Comparison of ENCODE assay signal across 23 mouse cellular contexts in genomic region chr9:122008876-122009275, GRCm38 (mm10). TPM values are rescaled to one million over a fixed set of nuclear protein-coding genes. Genes with fewer than 3 reads are reported as not detected.
A peak's percentile ranks its signal among the peaks of the same experiment; 100 is the strongest.
DNase-seq lines count a peak whose midpoint lies in the region; ATAC-seq lines count a peak whose summit lies in the region.
"Had no signal": no experiment of that assay in that cellular context is flagged by ENCODE, and none has a peak within 500 bp of the region (broad histone marks: within the 10 kb centered on the region; RNA-seq: fewer than 3 reads in every experiment).

No protein-coding gene starts in this region.

- DNase-seq in hindbrain, embryonic 14.5 days (ENCODE audit: low spot score) = peak; percentile 52
- DNase-seq in hindbrain, embryonic 11.5 days (ENCODE audit: low spot score) = no peak
- peak; percentile 65 for DNase-seq in brain, adult 2 months (ENCODE audit: low read depth, low spot score)
- no peak for DNase-seq in heart, postnatal 10 days
- DNase-seq in left cerebral cortex, adult 9 months (ENCODE audit: low spot score in 2 of 2) = no peak
- DNase-seq: adrenal gland, adult 2 months; cerebellum, adult 9-11 months; kidney, postnatal 36 days; right cerebral cortex, postnatal 14 days; spleen, adult 18-20 months; thymus, postnatal 36 days had no signal

- intact Hi-C loops in heart, postnatal 10 days (cut with DNase I) = no loop called here

- 13% methylated on average over 2 of the region's 2 CpGs for WGBS in hindbrain, embryonic 14.5 days
- 26% methylated on average over 2 of the region's 2 CpGs for WGBS in hindbrain, embryonic 11.5 days
- WGBS in forebrain, embryonic 16.5 days = 41% methylated on average over 2 of the region's 2 CpGs
- WGBS in midbrain, embryonic 15.5 days = 26% methylated on average over 2 of the region's 2 CpGs

- ATAC-seq in hindbrain, embryonic 14.5 days (ENCODE audit: low FRiP score) = peak; percentile 66; the same call in 1 of the 2 replicates
- no peak for ATAC-seq in hindbrain, embryonic 11.5 days (ENCODE audit: low FRiP score)
- peak; percentile 75 for ATAC-seq in forebrain, embryonic 16.5 days
- ATAC-seq in midbrain, embryonic 15.5 days (replicated peaks) = peak; percentile 79
- ATAC-seq: intestine, embryonic 15.5 days had no signal

- no peak overlapping the region for H3K9ac ChIP-seq in hindbrain, embryonic 14.5 days
- H3K9ac ChIP-seq in hindbrain, embryonic 11.5 days (ENCODE audit: low read depth, low read length) = no peak overlapping the region
- H3K9ac ChIP-seq in forebrain, embryonic 16.5 days (replicated peaks; ENCODE audit: low read depth, low read length) = no peak overlapping the region
- no peak overlapping the region for H3K9ac ChIP-seq in midbrain, embryonic 15.5 days
- H3K9ac ChIP-seq: embryonic facial prominence, embryonic 12.5 days; heart, embryonic 12.5 days; intestine, embryonic 15.5 days; limb, embryonic 13.5 days; liver, embryonic 14.5 days; lung, embryonic 15.5 days; neural tube, embryonic 12.5 days had no signal

- H3K9me3 ChIP-seq in hindbrain, embryonic 14.5 days (ENCODE audit: control insufficient read depth, low read length) = no peaks in the 10 kb centered on the region
- H3K9me3 ChIP-seq in hindbrain, embryonic 11.5 days (ENCODE audit: control insufficient read depth, low read length) = no peaks in the 10 kb centered on the region
- H3K9me3 ChIP-seq in forebrain, embryonic 16.5 days (ENCODE audit: control insufficient read depth, low read length) = no peaks in the 10 kb centered on the region
- no peaks in the 10 kb centered on the region for H3K9me3 ChIP-seq in midbrain, embryonic 15.5 days
- H3K9me3 ChIP-seq: embryonic facial prominence, embryonic 12.5 days; heart, embryonic 12.5 days; intestine, embryonic 15.5 days; limb, embryonic 13.5 days; lung, embryonic 15.5 days; neural tube, embryonic 12.5 days had no signal

- H3K27ac ChIP-seq in hindbrain, embryonic 14.5 days = 0 out of 2 replicates have a peak overlapping the region, but pooled peaks have one; percentile 50
- H3K27ac ChIP-seq in hindbrain, embryonic 11.5 days (ENCODE audit: low read depth, low read length) = no peak overlapping the region
- H3K27ac ChIP-seq in forebrain, embryonic 16.5 days (ENCODE audit: low read length) = peak overlapping the region; percentile 5; the same call in 1 of the 2 replicates
- peak overlapping the region; percentile 57 for H3K27ac ChIP-seq in midbrain, embryonic 15.5 days
- H3K27ac ChIP-seq: embryonic facial prominence, embryonic 12.5 days; intestine, embryonic 15.5 days; left cerebral cortex, adult 2 months; limb, embryonic 13.5 days; liver, embryonic 14.5 days; lung, embryonic 15.5 days; macrophage; neural tube, embryonic 12.5 days had no signal

- peaks cover 6% of the 10 kb centered on the region; the same call in 1 of the 2 replicates for H3K4me1 ChIP-seq in hindbrain, embryonic 14.5 days (replicated peaks; ENCODE audit: control insufficient read depth, insufficient read depth, low read length)
- H3K4me1 ChIP-seq in hindbrain, embryonic 11.5 days (replicated peaks; ENCODE audit: control insufficient read depth, insufficient read depth, low read length) = no peaks in the 10 kb centered on the region
- peaks cover 13% of the 10 kb centered on the region for H3K4me1 ChIP-seq in forebrain, embryonic 16.5 days (replicated peaks; ENCODE audit: control insufficient read depth, insufficient read depth, low read length)
- H3K4me1 ChIP-seq in midbrain, embryonic 15.5 days = peaks cover 11% of the 10 kb centered on the region
- H3K4me1 ChIP-seq: embryonic facial prominence, embryonic 12.5 days; intestine, embryonic 15.5 days; limb, embryonic 13.5 days; lung, embryonic 15.5 days had no signal

- H3K4me2 ChIP-seq in hindbrain, embryonic 14.5 days (replicated peaks) = no peak overlapping the region
- no peak overlapping the region for H3K4me2 ChIP-seq in hindbrain, embryonic 11.5 days (replicated peaks; ENCODE audit: low read depth, low read length)
- no peak overlapping the region for H3K4me2 ChIP-seq in forebrain, embryonic 16.5 days (ENCODE audit: low read length)
- H3K4me2 ChIP-seq in midbrain, embryonic 15.5 days = no peak overlapping the region
- H3K4me2 ChIP-seq: embryonic facial prominence, embryonic 12.5 days; heart, embryonic 12.5 days; intestine, embryonic 15.5 days; limb, embryonic 13.5 days; lung, embryonic 15.5 days; neural tube, embryonic 12.5 days had no signal

- H3K4me3 ChIP-seq in hindbrain, embryonic 14.5 days (replicated peaks; ENCODE audit: low read length) = no peak overlapping the region
- H3K4me3 ChIP-seq in hindbrain, embryonic 11.5 days (ENCODE audit: low read depth, low read length) = no peak overlapping the region
- no peak overlapping the region for H3K4me3 ChIP-seq in forebrain, embryonic 16.5 days (replicated peaks; ENCODE audit: low read length)
- no peak overlapping the region for H3K4me3 ChIP-seq in midbrain, embryonic 15.5 days
- H3K4me3 ChIP-seq: embryonic facial prominence, embryonic 12.5 days; heart, embryonic 12.5 days; intestine, embryonic 15.5 days; left cerebral cortex, adult 2 months; limb, embryonic 13.5 days; lung, embryonic 15.5 days; neural tube, embryonic 12.5 days had no signal

- H3K36me3 ChIP-seq in hindbrain, embryonic 14.5 days (replicated peaks; ENCODE audit: control insufficient read depth, insufficient read depth) = no peaks in the 10 kb centered on the region
- no peaks in the 10 kb centered on the region for H3K36me3 ChIP-seq in hindbrain, embryonic 11.5 days (ENCODE audit: control insufficient read depth, insufficient read depth, low read length)
- H3K36me3 ChIP-seq in forebrain, embryonic 16.5 days (ENCODE audit: control insufficient read depth, insufficient read depth) = no peaks in the 10 kb centered on the region
- no peaks in the 10 kb centered on the region for H3K36me3 ChIP-seq in midbrain, embryonic 15.5 days (replicated peaks)
- H3K36me3 ChIP-seq: embryonic facial prominence, embryonic 12.5 days; heart, embryonic 12.5 days; intestine, embryonic 15.5 days; limb, embryonic 13.5 days; lung, embryonic 15.5 days; neural tube, embryonic 12.5 days had no signal

- H3K27me3 ChIP-seq in hindbrain, embryonic 14.5 days (ENCODE audit: control insufficient read depth, insufficient read depth, low read length) = no peaks in the 10 kb centered on the region
- no peaks in the 10 kb centered on the region for H3K27me3 ChIP-seq in hindbrain, embryonic 11.5 days (ENCODE audit: control insufficient read depth, insufficient read depth, low read length)
- H3K27me3 ChIP-seq in forebrain, embryonic 16.5 days (replicated peaks; ENCODE audit: control insufficient read depth, insufficient read depth, low read length) = no peaks in the 10 kb centered on the region
- no peaks in the 10 kb centered on the region; the same call in 1 of the 2 replicates for H3K27me3 ChIP-seq in midbrain, embryonic 15.5 days (replicated peaks)
- H3K27me3 ChIP-seq: embryonic facial prominence, embryonic 12.5 days; intestine, embryonic 15.5 days; lung, embryonic 15.5 days; neural tube, embryonic 12.5 days had no signal

RNA-seq across cellular contexts. Expression of gene Pomgnt2, which starts 12.0 kb away (rescaled TPM):
- 28.6 and 29.4 TPM in 2 replicates for polyA plus RNA-seq in hindbrain, embryonic 14.5 days (2014; fragmentation: Nextera tagmentation; extraction: Ambion mirVana)
- polyA plus RNA-seq in hindbrain, embryonic 11.5 days (2014; fragmentation: Nextera tagmentation; extraction: Ambion mirVana) = 8.8 and 9.6 TPM in 2 replicates
- 28.3 and 32.5 TPM in 2 replicates for polyA plus RNA-seq in forebrain, embryonic 16.5 days (2015; fragmentation: Nextera tagmentation; extraction: Ambion mirVana)
- polyA plus RNA-seq in midbrain, embryonic 15.5 days (2015; fragmentation: Nextera tagmentation; extraction: Ambion mirVana) = 37.1 and 37.9 TPM in 2 replicates
- 1 to 10 TPM; 7.1 to 7.6 TPM for total RNA-seq in heart, postnatal 10 days (2021)
- total RNA-seq: monocyte, adult 5-6 weeks had no signal

RNA-seq across cellular contexts. Expression of gene Fam198a, which starts 58.1 kb away (rescaled TPM):
- polyA plus RNA-seq in hindbrain, embryonic 14.5 days (2014; fragmentation: Nextera tagmentation; extraction: Ambion mirVana) = 1.7 TPM in 2 replicates
- 0.29 and 0.46 TPM in 2 replicates for polyA plus RNA-seq in hindbrain, embryonic 11.5 days (2014; fragmentation: Nextera tagmentation; extraction: Ambion mirVana)
- 1.6 and 1.8 TPM in 2 replicates for polyA plus RNA-seq in forebrain, embryonic 16.5 days (2015; fragmentation: Nextera tagmentation; extraction: Ambion mirVana)
- polyA plus RNA-seq in midbrain, embryonic 15.5 days (2015; fragmentation: Nextera tagmentation; extraction: Ambion mirVana) = 1.7 and 2.2 TPM in 2 replicates
- total RNA-seq in heart, postnatal 10 days (2021) = 1 to 10 TPM; 2.2 to 2.6 TPM
- total RNA-seq: monocyte, adult 5-6 weeks had no signal
- polyA plus RNA-seq: macrophage had no signal

Comparison
In these comparisons a context has a peak if more than half of its experiments do, and no peak if none do; other contexts are left out.
1. DNase-seq: peak in hindbrain, embryonic 14.5 days (single experiment) and brain, adult 2 months (single experiment); none in hindbrain, embryonic 11.5 days (single experiment), heart, postnatal 10 days (0 of 2) and left cerebral cortex, adult 9 months (0 of 2).